Mouse (Mus musculus) forebrain, embryonic 10.5 days (tissue): ENCODE data around the gene Prss23. TPM values are rescaled to one million over a fixed set of nuclear protein-coding genes. Genes with fewer than 3 reads are reported as not detected.

Source experiments
- DNase-seq: peaks from one replicate; pipeline ENCODE4 v3.0.0-alpha.2; 2017; ENCODE audit warnings: low spot score; ENCODE audit errors: extremely low spot score
- H3K27ac ChIP-seq: fragments of 300-500 bp; sonication (generic); 2 replicates; pipeline ENCODE4 v1.5.1; 2016; ENCODE audit warnings: mild to moderate bottlenecking
- H3K27me3 ChIP-seq: fragments of 300-500 bp; sonication (generic); 2 replicates; pipeline ENCODE4 v1.6.1; 2016; ENCODE audit warnings: mild to moderate bottlenecking; ENCODE audit not compliant: poor library complexity, severe bottlenecking
- H3K36me3 ChIP-seq: fragments of 300-500 bp; sonication (generic); replicated peaks from 2 replicates; pipeline ENCODE4 v1.6.1; 2016; ENCODE audit warnings: mild to moderate bottlenecking, moderate library complexity
- H3K4me1 ChIP-seq: fragments of 300-500 bp; sonication (generic); 2 replicates; pipeline ENCODE4 v1.6.1; 2016
- H3K4me3 ChIP-seq: fragments of 300-500 bp; sonication (generic); 2 replicates; pipeline ENCODE4 v1.5.1; 2016; ENCODE audit warnings: mild to moderate bottlenecking, moderate library complexity
- H3K9me3 ChIP-seq: fragments of 300-500 bp; sonication (generic); 2 replicates; pipeline ENCODE4 v1.6.1; 2016; ENCODE audit warnings: mild to moderate bottlenecking, moderate library complexity
- WGBS: fragments of 180-500 bp; shearing (Covaris S2); methylation state at CpG from one replicate; pipeline ENCODE4 v1.1.7; 2016; 5-methylcytosine and 5-hydroxymethylcytosine counted together
- polyA plus RNA-seq: library from polyadenylated mRNA; unstranded; fragments of >200 nt; fragmentation: Nextera tagmentation; extraction: Ambion mirVana; gene quantifications from 2 replicates; pipeline ENCODE4 v1.2.1, GENCODE M21; 2016

Gene Prss23
- 32.0 and 36.5 TPM in 2 replicates for polyA plus RNA-seq

GRCm38 (mm10) chr7:89526731-89527429 lies at the start of gene Prss23:
TSS of gene Prss23 (minus strand) at chr7:89527187.
- DNase-seq: no peak
- WGBS: 73% methylated on average over 16 of the region's 16 CpGs
- no peak within 1 kb of the TSS for H3K27ac ChIP-seq

GRCm38 (mm10) chr7:89576127-89576526 lies 49.1 kb upstream of the Prss23 start:
- Histone ChIP-seq H3K4me1 (peaks cover 10% of the 10 kb centered on the region; the same call in 1 of the 2 replicates), H3K36me3 (no peaks in the 10 kb centered on the region), H3K27ac (no peak overlapping the region), H3K4me3 (no peak overlapping the region), H3K9me3 (no peaks in the 10 kb centered on the region), H3K27me3 (no peaks in the 10 kb centered on the region)
- no peak for DNase-seq
- 94% methylated on average over 3 of the region's 3 CpGs for WGBS

More at GRCm38 (mm10) chr7:89526731-89527429, at the start of gene Prss23:
- no peaks in the 10 kb centered on the region for H3K9me3 ChIP-seq
- H3K4me1 ChIP-seq: peaks cover 6% of the 10 kb centered on the region
- no peaks in the 10 kb centered on the region for H3K36me3 ChIP-seq
- H3K4me3 ChIP-seq: no peak within 1 kb of the TSS
- H3K27me3 ChIP-seq: no peaks in the 10 kb centered on the region

GRCm38 (mm10) chr7:89564569-89564968 lies 37.6 kb upstream of the Prss23 start:
- 97% methylated on average over 2 of the region's 2 CpGs for WGBS
- Histone ChIP-seq H3K27me3 (no peaks in the 10 kb centered on the region), H3K27ac (no peak overlapping the region), H3K4me3 (no peak overlapping the region), H3K36me3 (no peaks in the 10 kb centered on the region), H3K9me3 (no peaks in the 10 kb centered on the region), H3K4me1 (no peaks in the 10 kb centered on the region)
- DNase-seq: no peak

GRCm38 (mm10) chr7:89563501-89563900 lies 36.5 kb upstream of the Prss23 start:
- 97% methylated on average over 2 of the region's 2 CpGs for WGBS
- peaks cover 3% of the 10 kb centered on the region; the same call in 1 of the 2 replicates for H3K4me1 ChIP-seq
- no peak for DNase-seq
- H3K36me3 ChIP-seq: no peaks in the 10 kb centered on the region
- H3K27ac ChIP-seq: no peak overlapping the region
- H3K4me3 ChIP-seq: no peak overlapping the region
- H3K27me3 ChIP-seq: no peaks in the 10 kb centered on the region
- no peaks in the 10 kb centered on the region for H3K9me3 ChIP-seq

- H3K4me3 ChIP-seq: no peak overlapping the region
- H3K4me1 ChIP-seq: peaks cover 8% of the 10 kb centered on the region; the same call in 1 of the 2 replicates
- H3K9me3 ChIP-seq: no peaks in the 10 kb centered on the region
- no peak for DNase-seq
- 90% methylated on average over 2 of the region's 2 CpGs for WGBS
- H3K27ac ChIP-seq: no peak overlapping the region
- no peaks in the 10 kb centered on the region for H3K27me3 ChIP-seq
- no peaks in the 10 kb centered on the region for H3K36me3 ChIP-seq
These were observed 35.2 kb upstream of the Prss23 start for GRCm38 (mm10) chr7:89562140-89562539.

- Histone ChIP-seq H3K4me1 (peaks cover 16% of the 10 kb centered on the region), H3K36me3 (no peaks in the 10 kb centered on the region), H3K9me3 (no peaks in the 10 kb centered on the region), H3K27me3 (no peaks in the 10 kb centered on the region), H3K27ac (no peak overlapping the region), H3K4me3 (no peak overlapping the region)
- DNase-seq: no peak
- 85% methylated on average over 3 of the region's 3 CpGs for WGBS
These were observed 34.0 kb upstream of the Prss23 start for GRCm38 (mm10) chr7:89560939-89561338.

- no peak for DNase-seq
- Histone ChIP-seq H3K4me1 (peaks cover 26% of the 10 kb centered on the region), H3K27ac (no peak overlapping the region), H3K27me3 (no peaks in the 10 kb centered on the region), H3K4me3 (no peak overlapping the region), H3K36me3 (no peaks in the 10 kb centered on the region), H3K9me3 (no peaks in the 10 kb centered on the region)
- 88% methylated on average over 4 of the region's 4 CpGs for WGBS
These were observed 32.6 kb upstream of the Prss23 start for GRCm38 (mm10) chr7:89559633-89560032.

- Histone ChIP-seq H3K36me3 (no peaks in the 10 kb centered on the region), H3K27me3 (no peaks in the 10 kb centered on the region), H3K4me1 (peaks cover 26% of the 10 kb centered on the region), H3K9me3 (no peaks in the 10 kb centered on the region), H3K27ac (no peak overlapping the region; the same call in 1 of the 2 replicates), H3K4me3 (no peak overlapping the region)
- DNase-seq: no peak
- WGBS: 84% methylated on average over 4 of the region's 4 CpGs
These were observed 32.1 kb upstream of the Prss23 start for GRCm38 (mm10) chr7:89559105-89559504.

GRCm38 (mm10) chr7:89558446-89559039 lies 31.6 kb upstream of the Prss23 start:
- Histone ChIP-seq H3K4me1 (peaks cover 26% of the 10 kb centered on the region), H3K9me3 (no peaks in the 10 kb centered on the region), H3K27me3 (no peaks in the 10 kb centered on the region), H3K4me3 (no peak overlapping the region), H3K36me3 (no peaks in the 10 kb centered on the region), H3K27ac (peak overlapping the region; percentile 35; the same call in 1 of the 2 replicates)
- 83% methylated on average over 11 of the region's 11 CpGs for WGBS
- DNase-seq: no peak

GRCm38 (mm10) chr7:89557056-89557455 lies 30.1 kb upstream of the Prss23 start:
- no peaks in the 10 kb centered on the region for H3K9me3 ChIP-seq
- peaks cover 26% of the 10 kb centered on the region for H3K4me1 ChIP-seq
- DNase-seq: no peak
- no peak overlapping the region for H3K4me3 ChIP-seq
- H3K27ac ChIP-seq: no peak overlapping the region
- H3K36me3 ChIP-seq: no peaks in the 10 kb centered on the region
- WGBS: 90% methylated on average over 5 of the region's 5 CpGs
- H3K27me3 ChIP-seq: no peaks in the 10 kb centered on the region

- Histone ChIP-seq H3K36me3 (no peaks in the 10 kb centered on the region), H3K4me1 (peaks cover 26% of the 10 kb centered on the region), H3K9me3 (no peaks in the 10 kb centered on the region), H3K27me3 (no peaks in the 10 kb centered on the region), H3K27ac (no peak overlapping the region), H3K4me3 (no peak overlapping the region)
- DNase-seq: no peak
- 73% methylated on average over 4 of the region's 4 CpGs for whole genome bisulfite sequencing
These were observed 29.7 kb upstream of the Prss23 start for GRCm38 (mm10) chr7:89556652-89557051.

GRCm38 (mm10) chr7:89555170-89555569 lies 28.2 kb upstream of the Prss23 start:
- H3K36me3 ChIP-seq: no peaks in the 10 kb centered on the region
- H3K4me1 ChIP-seq: peaks cover 26% of the 10 kb centered on the region
- H3K27ac ChIP-seq: no peak overlapping the region
- no peak for DNase-seq
- no peak overlapping the region for H3K4me3 ChIP-seq
- 52% methylated on average over 4 of the region's 4 CpGs for WGBS
- no peaks in the 10 kb centered on the region for H3K9me3 ChIP-seq
- no peaks in the 10 kb centered on the region for H3K27me3 ChIP-seq

- Histone ChIP-seq H3K9me3 (no peaks in the 10 kb centered on the region), H3K36me3 (no peaks in the 10 kb centered on the region), H3K4me1 (peaks cover 26% of the 10 kb centered on the region), H3K4me3 (no peak overlapping the region), H3K27ac (no peak overlapping the region), H3K27me3 (no peaks in the 10 kb centered on the region)
- 92% methylated on average over 1 of the region's 1 CpGs for WGBS
- DNase-seq: no peak
These were observed 27.1 kb upstream of the Prss23 start for GRCm38 (mm10) chr7:89554068-89554467.
